Mouse (Mus musculus): ENCODE results near the gene Sufu.

DNA sequence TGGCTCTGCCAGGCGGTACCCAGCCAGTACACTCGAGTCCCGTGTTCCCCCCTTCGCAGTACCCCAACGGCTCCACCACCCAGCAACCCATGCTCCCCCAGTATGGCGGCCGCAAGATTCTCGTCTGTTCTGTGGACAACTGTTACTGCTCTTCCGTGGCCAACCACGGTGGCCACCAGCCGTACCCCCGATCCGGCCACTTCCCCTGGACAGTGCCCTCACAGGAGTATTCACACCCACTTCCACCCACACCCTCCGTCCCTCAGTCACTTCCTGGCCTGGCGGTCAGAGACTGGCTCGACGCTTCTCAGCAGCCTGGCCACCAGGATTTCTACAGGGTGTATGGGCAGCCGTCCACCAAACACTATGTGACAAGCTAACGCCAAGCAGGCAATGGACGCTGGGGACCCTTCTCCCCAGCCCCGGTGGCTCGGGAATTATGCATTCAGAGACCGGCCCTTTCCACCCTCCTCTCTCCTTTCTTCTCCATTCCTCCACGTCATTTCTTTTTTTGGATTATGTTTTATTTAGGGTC, 118.7 kb downstream of the Sufu start:
- no peak for TF ChIP-seq EP300 (IDR thresholded peaks at IDR 0.05; ENCODE audit: insufficient read depth, low read depth, low read length)
- TF ChIP-seq CTCF (IDR thresholded peaks at IDR 0.05) = no peak

Measured in heart, adult 2 months (tissue).